Mouse (Mus musculus) mature B cell (primary cell): ENCODE results near the gene Vamp8.

Source experiments
- in situ Hi-C: fragments of 300-500 bp; cut with MboI; formaldehyde crosslinking; loops from 2 replicates; pipeline ENCODE4 v1.14.3; 2019

The Vamp8 gene

DNA sequence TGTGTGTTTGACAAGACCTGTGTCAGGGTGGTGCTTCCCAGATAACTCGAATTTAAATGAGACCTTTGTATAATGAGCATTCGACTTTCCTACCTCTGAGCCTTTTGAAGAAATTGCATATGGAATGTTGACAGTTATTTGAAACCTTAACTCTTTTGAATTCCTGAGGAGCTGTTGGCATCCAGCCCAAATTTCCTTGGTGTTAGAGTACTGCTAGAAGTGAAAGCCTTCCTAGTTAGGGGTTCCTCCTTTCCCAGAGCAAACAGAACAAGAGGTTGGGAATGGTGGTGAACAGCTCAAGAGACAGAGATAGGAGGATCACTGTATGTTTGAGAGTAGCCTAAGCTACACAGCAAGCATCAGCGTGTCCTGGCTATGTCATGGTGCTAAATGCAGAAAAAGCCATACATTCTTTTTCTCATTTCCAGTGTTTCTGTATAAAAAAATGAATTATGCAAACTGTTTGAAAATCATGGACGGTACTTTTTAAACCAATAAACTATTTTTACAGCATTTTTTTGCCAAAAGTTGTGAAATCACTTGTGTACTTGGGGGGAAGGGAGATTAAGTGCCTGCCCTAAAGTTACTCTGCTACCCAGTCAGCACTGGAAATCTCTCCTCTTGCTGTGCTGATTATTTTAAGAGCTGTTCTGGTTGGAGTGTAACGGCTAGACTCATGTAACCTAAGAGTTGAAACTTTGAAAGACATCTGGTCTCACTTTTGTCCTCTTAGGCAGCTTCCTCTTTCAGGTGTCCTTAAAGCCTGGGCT, 37.7 kb downstream of the Vamp8 start:
- in situ Hi-C loops, result no loop called here

DNA sequence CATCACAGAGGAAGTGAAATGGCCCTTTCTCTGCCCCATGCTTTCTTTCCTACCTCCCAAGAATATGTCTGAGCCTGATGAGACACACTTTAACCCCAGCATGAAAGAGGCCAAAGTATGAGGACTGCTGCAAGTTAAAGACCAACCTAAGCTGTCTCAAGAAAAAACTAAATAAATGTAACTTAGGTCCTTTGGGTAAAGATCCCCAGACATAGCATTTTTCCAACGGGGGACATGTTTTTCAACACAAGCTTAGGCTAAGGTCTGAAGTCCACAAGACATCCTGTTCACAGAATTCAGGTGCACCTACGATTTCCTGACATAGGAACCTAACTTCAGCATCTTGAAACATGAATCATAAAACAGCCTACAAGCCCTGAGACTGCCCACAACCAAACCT, 40.3 kb downstream of the Vamp8 start:
- in situ Hi-C loops, result no loop called here

DNA sequence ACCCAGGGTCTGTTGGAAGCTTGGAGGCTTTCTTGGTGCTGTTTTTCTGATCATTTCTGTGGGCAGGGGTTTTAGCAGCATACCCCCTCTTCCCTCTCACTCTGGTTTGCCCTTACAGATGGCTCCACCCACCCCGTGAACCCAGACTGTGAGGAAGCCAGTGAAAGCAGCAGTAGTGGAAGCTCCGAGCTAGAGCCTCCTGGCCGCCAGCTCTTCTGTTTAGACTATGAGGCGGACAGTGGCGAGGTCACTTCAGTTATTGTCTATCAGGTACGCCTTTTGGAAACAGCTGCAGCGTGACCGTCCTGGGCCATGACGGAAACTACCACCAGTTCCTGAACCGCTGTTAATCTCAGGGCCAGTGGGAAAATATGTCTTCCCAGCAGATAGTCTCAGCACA, 42.1 kb downstream of the Vamp8 start:
- in situ Hi-C loops, result no loop called here

DNA sequence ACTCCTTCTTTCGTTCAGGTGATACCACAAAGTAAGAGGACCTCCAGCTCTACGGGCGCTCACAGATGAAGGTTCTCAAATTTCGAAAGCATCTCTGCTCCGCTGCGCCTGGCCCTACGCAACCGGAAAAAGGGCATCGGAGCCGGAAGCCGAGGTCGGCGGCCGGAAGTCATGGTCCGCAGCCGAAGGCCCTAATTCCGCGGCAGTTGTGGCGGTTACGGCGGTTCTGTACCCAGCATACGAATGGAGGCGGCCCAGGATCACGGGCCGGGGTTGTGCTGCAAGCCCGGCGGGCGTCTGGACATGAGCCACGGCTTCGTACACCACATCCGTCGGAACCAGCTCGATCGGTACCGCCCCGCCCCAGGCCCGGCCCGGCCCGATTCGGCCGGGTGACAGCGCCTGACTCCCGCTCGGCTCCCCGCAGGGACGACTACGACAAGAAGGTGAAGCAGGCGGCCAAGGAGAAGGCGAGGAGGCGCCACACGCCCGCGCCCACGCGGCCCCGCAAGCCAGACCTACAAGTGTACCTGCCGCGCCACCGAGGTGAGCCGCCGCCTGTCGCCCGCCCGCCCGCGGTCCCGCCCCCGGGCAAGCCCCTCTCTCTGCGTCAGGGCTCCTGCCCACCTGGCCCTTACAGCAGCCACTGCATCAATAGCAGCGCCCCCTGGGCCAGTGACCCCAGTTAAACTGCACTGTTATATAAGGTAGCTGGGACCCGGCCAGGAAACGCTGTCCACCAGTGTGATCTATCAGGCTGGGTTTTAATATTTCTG, 43.1 kb downstream of the Vamp8 start, which contains the start of gene 0610030E20Rik:
Gene 0610030E20Rik, plus strand, starts transcription at position 152 of the 776 bp plus-strand sequence.
- in situ Hi-C loops, result no loop called here

DNA sequence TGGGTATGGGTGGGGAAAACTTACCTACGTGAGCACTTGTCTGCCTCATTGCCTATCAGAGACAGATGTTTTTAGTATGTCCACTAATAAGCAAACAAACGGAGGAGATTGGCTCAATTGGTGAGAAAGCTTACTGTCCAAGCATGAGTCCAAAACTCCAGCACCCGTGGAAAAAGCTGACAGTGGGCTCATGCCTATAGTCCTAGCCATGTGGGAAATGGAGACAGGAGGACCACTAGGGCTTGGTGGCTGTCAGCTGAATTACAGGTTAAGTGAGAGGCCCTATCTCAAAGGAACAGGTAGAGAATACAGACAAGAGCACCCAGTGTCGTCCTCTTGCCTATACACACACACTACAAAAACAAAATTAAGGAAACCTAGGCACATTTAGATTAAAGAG, 44.2 kb downstream of the Vamp8 start:
- in situ Hi-C loops, result no loop called here

DNA sequence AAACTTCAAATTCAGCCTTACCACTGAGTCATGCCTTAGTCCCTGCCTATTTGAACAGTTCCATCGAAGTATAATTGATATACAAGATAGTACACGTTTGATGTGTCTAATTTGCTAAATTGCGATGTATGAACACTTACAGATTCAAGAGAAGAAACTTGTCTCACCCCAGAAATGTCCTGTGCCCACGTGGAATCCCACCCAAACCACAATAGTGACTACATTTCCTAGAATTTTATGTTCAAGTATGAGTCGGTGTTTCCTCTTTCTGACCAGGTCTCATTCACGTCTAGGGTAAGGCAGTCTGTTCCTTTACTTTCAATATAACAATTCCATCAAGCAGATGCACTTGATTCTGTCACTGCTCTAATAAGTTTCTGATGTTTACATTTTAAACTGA, 44.9 kb downstream of the Vamp8 start:
- in situ Hi-C loops, result no loop called here

DNA sequence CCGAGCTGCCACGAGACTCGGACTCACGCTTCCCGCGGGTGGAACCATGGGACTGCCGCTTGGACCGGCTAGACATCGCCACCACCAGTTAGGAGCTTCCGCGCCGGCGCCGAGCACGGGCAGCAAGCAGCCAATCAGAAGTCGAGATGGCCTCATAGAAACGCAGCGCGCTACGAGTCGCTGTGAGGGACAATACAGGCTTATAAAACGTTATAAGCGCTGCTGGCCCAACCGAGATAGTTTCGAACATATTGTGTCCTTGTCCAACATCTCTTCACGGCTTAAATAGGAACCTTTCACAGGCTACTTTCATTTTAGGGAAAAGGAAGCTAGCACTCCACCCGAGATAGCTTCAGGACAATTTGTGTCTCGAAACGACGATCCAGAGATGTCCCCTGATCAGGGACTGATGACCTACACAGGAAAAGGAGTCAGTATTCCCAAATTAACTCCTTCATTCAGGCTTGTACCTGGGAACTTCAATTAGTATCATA, 45.4 kb downstream of the Vamp8 start, which contains the start of gene Usp39:
Gene Usp39, minus strand, starts transcription at position 111 of the 494 bp plus-strand sequence.
- in situ Hi-C loops, result no loop called here

DNA sequence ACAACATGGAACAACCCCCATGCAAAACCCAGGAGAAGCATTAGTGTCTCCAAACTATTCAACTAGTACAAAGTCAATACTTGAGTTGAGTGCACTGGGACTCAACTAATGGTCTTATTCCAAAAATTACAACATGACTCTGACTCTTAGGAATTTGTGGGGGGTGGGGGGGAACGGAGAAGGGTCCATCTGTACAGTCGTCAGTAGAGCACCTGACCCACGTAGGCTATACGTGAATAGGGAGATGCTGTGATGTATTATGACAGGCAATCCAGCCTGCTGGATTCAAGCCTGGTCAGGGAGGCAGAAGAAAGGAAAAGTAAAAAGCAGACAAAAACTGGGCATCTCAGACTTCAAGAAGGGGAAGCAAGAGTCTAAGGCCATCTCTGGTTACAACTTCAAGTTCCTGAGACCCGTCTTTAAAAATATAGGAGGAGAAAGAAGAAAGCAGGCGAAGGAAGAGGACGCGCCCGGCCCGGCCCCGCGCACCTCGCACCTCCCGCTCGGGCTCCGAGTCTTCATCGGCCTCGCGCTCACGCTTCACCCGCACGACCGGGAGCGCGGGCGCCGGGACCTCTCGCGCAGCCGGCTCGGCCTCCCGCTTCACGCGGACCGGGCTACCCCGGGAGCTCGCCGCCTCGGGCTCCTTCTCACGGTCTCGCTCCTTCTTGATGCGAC, 46.0 kb downstream of the Vamp8 start:
- in situ Hi-C loops, result no loop called here

DNA sequence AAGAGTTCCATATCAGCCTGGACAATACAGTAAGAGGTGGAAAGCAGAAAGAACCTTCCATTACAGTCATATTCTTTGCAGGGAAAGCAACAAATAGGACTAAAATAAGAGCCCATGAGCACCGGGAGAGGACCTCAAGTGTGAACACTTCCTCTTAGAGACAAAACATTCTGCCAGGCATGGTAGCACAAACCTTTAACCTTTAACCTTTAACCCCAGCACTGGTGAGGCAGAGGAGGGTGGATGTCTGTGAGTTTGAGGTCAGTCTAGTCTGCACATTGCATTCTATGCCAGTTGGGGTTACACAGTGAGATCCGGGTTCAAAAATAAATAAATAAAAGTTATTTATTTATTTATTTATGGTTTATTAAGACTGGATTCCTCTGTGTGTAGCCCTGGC, 50.0 kb downstream of the Vamp8 start:
- in situ Hi-C loops, result no loop called here
